Mouse (Mus musculus): ENCODE data around the gene Hbs1l. TPM values are rescaled to one million over a fixed set of nuclear protein-coding genes. Genes with fewer than 3 reads are reported as not detected.

Hbs1l gene
- polyA plus RNA-seq, 1 experiment, result 17.9 TPM

DNA sequence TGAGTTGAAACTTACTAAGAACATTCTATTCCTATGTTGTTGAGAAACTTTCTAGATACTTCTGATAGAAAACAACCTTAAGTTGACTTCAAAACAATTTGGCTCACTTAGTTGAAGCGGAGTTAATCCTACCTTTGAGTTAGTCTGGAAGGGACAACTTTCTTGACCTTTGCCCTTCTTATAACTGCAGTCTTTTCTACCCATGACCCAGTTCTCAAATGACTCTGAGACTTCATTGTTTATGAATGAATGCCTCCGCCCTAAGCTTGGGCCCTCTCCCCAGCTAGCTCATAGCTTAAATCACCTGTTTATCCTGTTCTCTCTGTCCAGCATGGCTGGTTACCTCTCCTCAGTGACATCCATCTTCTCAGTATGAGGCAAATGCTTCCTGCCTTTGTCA lies 73.8 kb downstream of the Hbs1l start:
- peak overlapping the region; percentile 32; the same call in 1 of the 2 replicates for H3K27ac ChIP-seq (ENCODE audit: insufficient read depth, low read depth, low read length)
- 54% methylated on average over 2 of the region's 2 CpGs for WGBS
- TF ChIP-seq POLR2A (IDR thresholded peaks at IDR 0.05; ENCODE audit: low read depth, low read length) (no peak), CTCF (conservative IDR thresholded peaks at IDR 0.05; ENCODE audit: insufficient read depth, insufficient read length, low read depth, low read length) (no peak)

DNA sequence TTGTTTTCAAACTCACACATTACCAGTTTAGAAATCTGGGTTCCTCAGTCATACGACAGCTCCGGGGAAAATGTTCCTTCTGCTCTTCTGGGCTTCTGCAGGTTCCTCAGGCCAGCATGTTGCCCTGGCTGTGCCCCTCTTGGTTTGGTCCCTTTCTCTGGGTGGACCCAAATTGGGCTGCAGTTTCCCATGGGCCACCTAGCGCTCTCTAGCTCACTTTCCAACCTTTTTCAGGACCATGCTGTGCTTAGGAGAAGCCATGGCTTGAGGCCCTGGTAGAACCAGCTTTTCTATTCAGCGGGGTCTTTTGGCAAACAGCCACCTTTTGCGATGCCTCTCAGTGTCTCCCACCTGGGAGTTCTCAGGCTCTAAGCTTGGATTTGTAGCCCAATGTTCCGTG lies 76.5 kb downstream of the Hbs1l start:
- WGBS, result 94% methylated on average over 6 of the region's 6 CpGs
- TF ChIP-seq POLR2A (IDR thresholded peaks at IDR 0.05; ENCODE audit: low read depth, low read length) (no peak), CTCF (conservative IDR thresholded peaks at IDR 0.05; ENCODE audit: insufficient read depth, insufficient read length, low read depth, low read length) (no peak)

More for the DNA sequence above, 73.8 kb downstream of the Hbs1l start:
- Histone ChIP-seq H3K27me3 (replicated peaks; ENCODE audit: control insufficient read depth, insufficient read depth, low read length) (no peaks in the 10 kb centered on the region), H3K4me1 (ENCODE audit: control insufficient read depth, insufficient read depth, low read length) (peaks cover 8% of the 10 kb centered on the region; the same call in 1 of the 2 replicates), H3K36me3 (ENCODE audit: control insufficient read depth, insufficient read depth, low read length) (peaks cover 2% of the 10 kb centered on the region; the same call in 1 of the 2 replicates), H3K4me3 (ENCODE audit: insufficient read depth, low read depth, low read length) (no peak overlapping the region)
- peak; percentile 72 for DNase-seq

DNA sequence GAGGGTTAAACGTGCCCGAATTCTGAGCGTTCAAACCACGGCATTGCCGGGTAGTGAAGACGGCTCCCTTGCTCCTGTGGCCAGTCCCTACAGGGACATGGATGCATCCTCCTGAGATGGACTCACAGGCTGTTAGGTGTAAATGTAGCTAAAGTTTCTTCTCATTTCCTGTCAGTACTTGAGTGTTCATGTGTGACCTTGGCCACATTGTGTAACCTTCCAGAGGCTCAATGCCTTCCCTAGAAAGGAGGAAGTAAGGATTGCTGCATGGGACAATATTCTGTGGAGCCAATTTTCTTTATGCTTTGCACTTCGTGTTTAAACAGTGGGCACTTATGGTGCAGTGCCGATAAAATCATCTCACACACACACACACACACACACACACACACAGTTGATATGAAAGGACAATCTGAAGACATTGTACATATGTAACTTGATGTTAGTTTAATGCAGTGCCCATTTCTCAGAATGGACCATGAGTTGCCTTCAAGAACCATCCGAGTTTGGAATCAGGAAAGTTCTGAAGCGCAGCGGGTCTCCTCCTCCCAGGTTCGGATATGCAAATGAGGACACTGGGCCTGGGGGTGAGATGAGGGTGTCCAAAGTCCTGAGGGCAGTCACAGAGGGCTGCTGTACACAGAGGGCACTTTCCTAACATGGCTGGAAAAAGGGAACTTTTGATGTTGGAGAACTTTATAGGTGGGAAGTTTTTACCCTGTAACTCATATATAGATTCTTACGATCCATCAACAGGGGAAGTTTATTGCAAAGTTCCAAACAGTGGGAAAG lies 81.1 kb downstream of the Hbs1l start, which contains the start of gene Aldh8a1:
TSS of gene Aldh8a1 (plus strand) at position 610 of the 792 bp plus-strand sequence.
- TF ChIP-seq CTCF (conservative IDR thresholded peaks at IDR 0.05; ENCODE audit: insufficient read depth, insufficient read length, low read depth, low read length), result no peak
- no peak for TF ChIP-seq POLR2A (IDR thresholded peaks at IDR 0.05; ENCODE audit: low read depth, low read length)
- Histone ChIP-seq H3K4me1 (ENCODE audit: control insufficient read depth, insufficient read depth, low read length) (peaks cover 15% of the 10 kb centered on the region; the same call in 1 of the 2 replicates), H3K4me3 (ENCODE audit: insufficient read depth, low read depth, low read length) (peak within 1 kb of the TSS; percentile 17), H3K36me3 (ENCODE audit: control insufficient read depth, insufficient read depth, low read length) (no peaks in the 10 kb centered on the region; the same call in 1 of the 2 replicates), H3K27ac (ENCODE audit: insufficient read depth, low read depth, low read length) (peak within 1 kb of the TSS; percentile 70), H3K27me3 (replicated peaks; ENCODE audit: control insufficient read depth, insufficient read depth, low read length) (no peaks in the 10 kb centered on the region)
- DNase-seq, result peak; percentile 87
- 64% methylated on average over 13 of the region's 13 CpGs for WGBS

More for the DNA sequence above, 76.5 kb downstream of the Hbs1l start:
- peaks cover 2% of the 10 kb centered on the region; the same call in 1 of the 2 replicates for H3K36me3 ChIP-seq (ENCODE audit: control insufficient read depth, insufficient read depth, low read length)
- no peak overlapping the region for H3K27ac ChIP-seq (ENCODE audit: insufficient read depth, low read depth, low read length)
- no peak overlapping the region for H3K4me3 ChIP-seq (ENCODE audit: insufficient read depth, low read depth, low read length)
- no peaks in the 10 kb centered on the region for H3K27me3 ChIP-seq (replicated peaks; ENCODE audit: control insufficient read depth, insufficient read depth, low read length)
- no peak for DNase-seq
- peaks cover 19% of the 10 kb centered on the region; the same call in 1 of the 2 replicates for H3K4me1 ChIP-seq (ENCODE audit: control insufficient read depth, insufficient read depth, low read length)

DNA sequence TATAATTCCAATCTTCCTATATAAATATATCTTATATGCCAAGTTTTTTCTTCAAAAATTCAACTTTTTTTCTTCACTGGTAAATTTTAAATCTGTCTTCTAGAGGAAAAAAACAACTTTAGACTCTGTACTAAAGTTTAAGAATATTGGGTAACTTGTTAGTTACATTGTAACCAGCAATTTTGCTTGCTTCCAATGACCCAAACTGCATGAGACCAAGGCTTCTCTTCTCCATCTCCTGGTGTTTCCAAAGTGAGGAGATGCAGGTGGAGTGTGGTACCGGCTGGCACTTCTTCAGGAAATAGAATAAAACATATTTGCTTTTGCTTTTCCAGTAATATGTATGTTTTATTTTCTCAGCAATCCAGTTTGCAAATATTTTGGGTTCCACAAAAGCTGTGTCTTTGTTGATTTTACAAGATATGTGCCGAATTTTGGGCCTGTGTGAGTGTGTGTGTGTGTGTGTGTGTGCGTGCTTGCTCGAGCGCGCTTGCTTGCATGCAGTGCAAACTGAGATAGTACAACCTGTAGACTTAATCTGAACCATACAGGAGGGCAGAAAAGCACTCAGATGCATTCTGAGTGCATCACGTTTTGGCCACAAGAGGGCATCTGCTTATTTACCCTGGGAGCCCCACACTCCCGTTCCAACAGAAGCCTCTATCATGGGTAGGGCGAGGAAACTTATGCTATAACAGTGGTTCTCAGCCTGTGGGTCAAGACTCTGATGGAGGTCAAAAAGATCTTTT lies 82.6 kb downstream of the Hbs1l start:
- Histone ChIP-seq H3K36me3 (ENCODE audit: control insufficient read depth, insufficient read depth, low read length) (no peaks in the 10 kb centered on the region; the same call in 1 of the 2 replicates), H3K4me1 (ENCODE audit: control insufficient read depth, insufficient read depth, low read length) (peaks cover 15% of the 10 kb centered on the region; the same call in 1 of the 2 replicates), H3K4me3 (ENCODE audit: insufficient read depth, low read depth, low read length) (peak overlapping the region; percentile 50), H3K27me3 (replicated peaks; ENCODE audit: control insufficient read depth, insufficient read depth, low read length) (no peaks in the 10 kb centered on the region), H3K27ac (ENCODE audit: insufficient read depth, low read depth, low read length) (peak overlapping the region; percentile 41; the same call in 1 of the 2 replicates)
- TF ChIP-seq POLR2A (IDR thresholded peaks at IDR 0.05; ENCODE audit: low read depth, low read length) (no peak), CTCF (conservative IDR thresholded peaks at IDR 0.05; ENCODE audit: insufficient read depth, insufficient read length, low read depth, low read length) (peak; percentile 63)
- 49% methylated on average over 9 of the region's 9 CpGs for WGBS
- peak; percentile 72 for DNase-seq

DNA sequence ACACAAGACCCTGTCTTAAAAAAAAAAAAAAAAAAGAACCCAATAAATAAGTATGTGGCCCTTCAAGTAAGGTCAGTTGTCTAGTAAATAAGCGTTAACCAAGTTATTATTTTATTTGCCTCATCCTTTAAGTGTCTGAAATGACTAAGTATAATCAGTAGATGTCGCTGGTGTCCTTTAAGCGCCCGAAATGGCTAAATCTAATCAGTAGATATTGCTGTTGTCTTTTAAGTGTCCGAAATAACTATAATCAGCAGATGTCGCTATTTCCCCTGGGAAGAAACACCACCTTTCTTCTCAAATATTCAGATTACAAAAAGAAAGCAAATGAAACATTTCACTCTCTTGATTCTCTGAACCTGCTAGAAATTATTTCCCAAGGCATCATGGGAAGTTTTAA lies 87.1 kb downstream of the Hbs1l start:
- TF ChIP-seq CTCF (conservative IDR thresholded peaks at IDR 0.05; ENCODE audit: insufficient read depth, insufficient read length, low read depth, low read length) (0 out of 2 replicates have a peak, but pooled peaks have one; percentile 17), POLR2A (IDR thresholded peaks at IDR 0.05; ENCODE audit: low read depth, low read length) (no peak)
- Histone ChIP-seq H3K4me3 (ENCODE audit: insufficient read depth, low read depth, low read length) (no peak overlapping the region), H3K27ac (ENCODE audit: insufficient read depth, low read depth, low read length) (no peak overlapping the region), H3K27me3 (replicated peaks; ENCODE audit: control insufficient read depth, insufficient read depth, low read length) (no peaks in the 10 kb centered on the region), H3K36me3 (ENCODE audit: control insufficient read depth, insufficient read depth, low read length) (no peaks in the 10 kb centered on the region; the same call in 1 of the 2 replicates), H3K4me1 (ENCODE audit: control insufficient read depth, insufficient read depth, low read length) (peaks cover 4% of the 10 kb centered on the region; the same call in 1 of the 2 replicates)
- DNase-seq, result peak; percentile 75
- 7% methylated on average over 6 of the region's 6 CpGs for WGBS

DNA sequence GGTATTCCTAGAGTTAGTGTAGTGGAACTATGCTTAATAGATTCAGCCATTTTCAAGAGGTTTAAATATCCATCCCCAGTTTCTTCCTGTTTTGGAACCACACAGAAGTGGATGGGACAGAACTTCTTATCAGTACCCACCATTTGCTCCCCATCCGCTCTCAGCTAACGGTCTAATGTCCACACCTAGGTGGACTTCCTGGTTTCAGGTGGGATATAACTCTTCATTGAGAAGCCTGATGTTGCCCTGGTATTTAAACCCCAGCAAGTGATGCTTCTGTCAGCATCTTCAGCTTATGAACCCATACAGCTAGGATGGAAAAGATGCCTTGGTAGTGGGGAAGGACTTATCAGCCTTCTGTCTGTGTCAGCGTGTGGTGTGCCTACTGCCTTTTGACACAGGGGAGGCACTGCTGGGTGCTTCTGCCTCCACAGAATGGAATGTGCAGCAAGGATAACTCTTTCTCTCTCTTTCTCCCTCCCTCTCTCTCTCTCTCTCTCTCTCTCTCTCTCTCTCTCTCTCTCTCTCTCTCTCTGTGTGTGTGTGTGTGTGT lies 89.4 kb downstream of the Hbs1l start:
- Histone ChIP-seq H3K4me3 (ENCODE audit: insufficient read depth, low read depth, low read length) (no peak overlapping the region), H3K27me3 (replicated peaks; ENCODE audit: control insufficient read depth, insufficient read depth, low read length) (no peaks in the 10 kb centered on the region), H3K4me1 (ENCODE audit: control insufficient read depth, insufficient read depth, low read length) (peaks cover 2% of the 10 kb centered on the region; the same call in 1 of the 2 replicates), H3K27ac (ENCODE audit: insufficient read depth, low read depth, low read length) (no peak overlapping the region), H3K36me3 (ENCODE audit: control insufficient read depth, insufficient read depth, low read length) (peaks cover under 1% of the 10 kb centered on the region)
- no peak for DNase-seq
- WGBS, result 87% methylated on average over 3 of the region's 3 CpGs
- TF ChIP-seq POLR2A (IDR thresholded peaks at IDR 0.05; ENCODE audit: low read depth, low read length), result no peak
- no peak for TF ChIP-seq CTCF (conservative IDR thresholded peaks at IDR 0.05; ENCODE audit: insufficient read depth, insufficient read length, low read depth, low read length)

Measured in kidney, adult 2 months (tissue).